Mouse (Mus musculus): ENCODE results near the gene Srpr. TPM values are rescaled to one million over a fixed set of nuclear protein-coding genes. Genes with fewer than 3 reads are reported as not detected.
A peak's percentile ranks its signal among the peaks of the same experiment; 100 is the strongest.

Srpr gene
- polyA plus RNA-seq, 1 experiment from 2014 or later: 100 TPM

- in situ Hi-C loops (cut with MboI; ENCODE audit: low pct_unique_long_range_greater_than_20kb): no loop called here
- no peak for ATAC-seq
- POLR2A ChIA-PET: no interaction called here
Measured at GRCm38 (mm10) chr9:35278451-35278850, 78.5 kb downstream of the Srpr start.

GRCm38 (mm10) chr9:35282006-35282850 is 82.3 kb downstream of the Srpr start:
- ChIA-PET CTCF (interaction anchor here (0.7 to 6.6 kb wide), 14 partner anchors 10 to 287 kb away, joined by 3 to 54 read pairs (median 5); partner anchors contain the start of genes Hyls1 and Pate2), POLR2A (interaction anchor here (0.6 kb wide), 2 partner anchors 27 to 134 kb away, joined by 3 to 4 read pairs; no protein-coding TSS in a partner anchor)
- peak; percentile 69 for TF ChIP-seq CTCF (IDR thresholded peaks at IDR 0.05)
- in situ Hi-C loops (cut with MboI; ENCODE audit: low pct_unique_long_range_greater_than_20kb): loop anchor here (5.0 kb wide), 2 partner anchors 145 to 250 kb away; no protein-coding TSS in a partner anchor
- ATAC-seq (peak; percentile 47), DNase-seq (ENCODE audit: low read depth, low spot score) (no peak)
- H3K27me3 ChIP-seq: no peaks in the 10 kb centered on the region

More at GRCm38 (mm10) chr9:35278451-35278850, 78.5 kb downstream of the Srpr start:
- CTCF ChIA-PET: interaction anchor here (1.0 to 2.7 kb wide), 5 partner anchors 245 to 262 kb away, joined by 3 to 8 read pairs (median 4); no protein-coding TSS in a partner anchor
- no peak for DNase-seq (ENCODE audit: low read depth, low spot score)
- TF ChIP-seq CTCF (IDR thresholded peaks at IDR 0.05): no peak
- H3K27me3 ChIP-seq: no peaks in the 10 kb centered on the region

GRCm38 (mm10) chr9:35282851-35283200 is 82.9 kb downstream of the Srpr start:
- ChIA-PET CTCF (interaction anchor here (0.9 to 6.6 kb wide), 12 partner anchors 10 to 287 kb away, joined by 3 to 54 read pairs (median 5); partner anchors contain the start of genes Hyls1 and Pate2), POLR2A (interaction anchor here (0.6 kb wide), 1 partner anchor 28 kb away, joined by 4 read pairs; no protein-coding TSS in a partner anchor)
- no peak for ATAC-seq
- TF ChIP-seq CTCF (IDR thresholded peaks at IDR 0.05): no peak
- in situ Hi-C loops (cut with MboI; ENCODE audit: low pct_unique_long_range_greater_than_20kb): loop anchor here (5.0 kb wide), 2 partner anchors 144 to 249 kb away; no protein-coding TSS in a partner anchor
- no peaks in the 10 kb centered on the region for H3K27me3 ChIP-seq
- DNase-seq (ENCODE audit: low read depth, low spot score): no peak

- in situ Hi-C loops (cut with MboI; ENCODE audit: low pct_unique_long_range_greater_than_20kb): loop anchor here (5.0 kb wide), 2 partner anchors 144 to 249 kb away; no protein-coding TSS in a partner anchor
- ATAC-seq: no peak
- no peak for TF ChIP-seq CTCF (IDR thresholded peaks at IDR 0.05)
- DNase-seq (ENCODE audit: low read depth, low spot score): no peak
- ChIA-PET POLR2A (no interaction called here), CTCF (interaction anchor here (1.2 to 6.6 kb wide), 8 partner anchors 9 to 258 kb away, joined by 3 to 54 read pairs (median 7); no protein-coding TSS in a partner anchor)
- no peaks in the 10 kb centered on the region for H3K27me3 ChIP-seq
Measured at GRCm38 (mm10) chr9:35283415-35284069, 83.6 kb downstream of the Srpr start.

DNA sequence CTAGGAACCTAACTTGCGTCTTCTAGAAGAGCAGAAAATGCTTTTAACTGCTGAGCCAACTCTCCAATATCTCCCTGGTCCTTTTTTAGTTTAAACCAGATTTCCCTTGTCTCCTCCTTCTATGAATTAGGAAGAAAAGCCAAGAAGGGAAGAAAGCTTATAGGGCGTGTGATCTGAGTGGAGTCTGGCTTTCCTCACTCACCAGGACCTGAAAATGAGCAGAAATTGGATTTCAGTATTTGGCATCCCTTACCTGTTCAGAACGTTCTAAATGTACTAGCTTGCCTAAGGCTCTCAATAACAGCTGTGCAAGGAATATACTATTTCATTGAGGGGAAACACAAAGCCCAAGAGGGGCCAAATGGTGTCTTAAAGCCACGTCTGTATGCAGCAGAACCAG is 84.4 kb downstream of the Srpr start:
- POLR2A ChIA-PET: no interaction called here
- in situ Hi-C loops (cut with MboI; ENCODE audit: low pct_unique_long_range_greater_than_20kb): loop anchor here (5.0 kb wide), 2 partner anchors 143 to 248 kb away; no protein-coding TSS in a partner anchor
- no peak for DNase-seq (ENCODE audit: low read depth, low spot score)
- H3K27me3 ChIP-seq: no peaks in the 10 kb centered on the region
- TF ChIP-seq CTCF (IDR thresholded peaks at IDR 0.05): no peak
- ATAC-seq: no peak
- CTCF ChIA-PET: interaction anchor here (1.0 to 6.6 kb wide), 7 partner anchors 23 to 257 kb away, joined by 3 to 54 read pairs (median 5); no protein-coding TSS in a partner anchor

- DNase-seq (ENCODE audit: low read depth, low spot score) (no peak), ATAC-seq (no peak)
- CTCF ChIA-PET: interaction anchor here (1.1 to 6.6 kb wide), 6 partner anchors 14 to 255 kb away, joined by 3 to 54 read pairs (median 4); no protein-coding TSS in a partner anchor
- no peaks in the 10 kb centered on the region for H3K27me3 ChIP-seq
- TF ChIP-seq CTCF (IDR thresholded peaks at IDR 0.05): no peak
- POLR2A ChIA-PET: interaction anchor here (0.6 to 1.0 kb wide), 2 partner anchors 21 to 239 kb away, joined by 3 to 4 read pairs; no protein-coding TSS in a partner anchor
- in situ Hi-C loops (cut with MboI; ENCODE audit: low pct_unique_long_range_greater_than_20kb): no loop called here
Measured at GRCm38 (mm10) chr9:35286351-35286750, 86.4 kb downstream of the Srpr start.

DNA sequence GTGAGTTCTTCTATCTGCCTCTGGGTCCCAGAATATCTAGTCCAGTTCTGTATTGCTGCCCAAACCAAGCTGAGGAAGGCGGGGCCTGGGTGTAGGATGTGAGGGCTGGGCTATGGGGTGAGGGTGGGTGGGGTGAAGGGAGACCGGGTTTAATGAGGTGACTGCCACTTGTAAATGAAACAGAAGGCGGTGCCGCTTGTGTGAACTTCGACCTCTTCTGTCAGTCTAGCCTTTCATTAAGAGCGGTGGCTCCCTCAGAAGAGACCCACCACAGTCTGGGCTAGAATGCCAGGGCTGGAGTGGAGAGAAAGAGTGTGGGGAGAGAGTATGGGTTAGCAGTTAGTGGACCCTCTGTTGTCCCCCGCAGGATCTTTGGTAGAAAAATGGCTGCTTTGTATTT is 90.0 kb downstream of the Srpr start:
- H3K27me3 ChIP-seq: no peaks in the 10 kb centered on the region
- ChIA-PET POLR2A (no interaction called here), CTCF (no interaction called here)
- no peak for DNase-seq (ENCODE audit: low read depth, low spot score)
- in situ Hi-C loops (cut with MboI; ENCODE audit: low pct_unique_long_range_greater_than_20kb): no loop called here
- no peak for TF ChIP-seq CTCF (IDR thresholded peaks at IDR 0.05)
- ATAC-seq: no peak

DNA sequence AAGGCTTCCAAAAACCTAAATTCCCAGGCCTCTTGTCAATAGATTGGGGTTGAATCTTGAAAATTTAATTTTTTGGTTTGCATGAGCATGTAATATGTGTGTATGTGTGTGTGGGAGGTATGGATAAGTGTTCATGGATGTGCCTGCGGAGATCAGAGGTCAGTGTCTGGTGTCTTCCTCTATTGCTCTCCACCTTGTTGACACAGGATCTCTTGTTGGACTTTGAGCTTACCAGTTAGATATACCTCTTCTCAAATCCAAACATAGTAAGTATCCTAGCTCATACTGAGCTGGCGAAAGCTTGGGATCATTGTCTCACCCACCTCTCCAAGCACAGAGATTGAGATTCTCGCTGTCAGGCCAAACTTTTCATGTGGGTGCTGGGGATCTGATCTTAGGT is 90.4 kb downstream of the Srpr start:
- DNase-seq (ENCODE audit: low read depth, low spot score): no peak
- POLR2A ChIA-PET: interaction anchor here (0.6 kb wide), 1 partner anchor 251 kb away, joined by 3 read pairs; no protein-coding TSS in a partner anchor
- in situ Hi-C loops (cut with MboI; ENCODE audit: low pct_unique_long_range_greater_than_20kb): no loop called here
- no peaks in the 10 kb centered on the region for H3K27me3 ChIP-seq
- CTCF ChIA-PET: no interaction called here
- no peak for ATAC-seq
- TF ChIP-seq CTCF (IDR thresholded peaks at IDR 0.05): no peak

- in situ Hi-C loops (cut with MboI; ENCODE audit: low pct_unique_long_range_greater_than_20kb): no loop called here
- POLR2A ChIA-PET: interaction anchor here (0.6 kb wide), 1 partner anchor 251 kb away, joined by 3 read pairs; no protein-coding TSS in a partner anchor
- CTCF ChIA-PET: no interaction called here
- DNase-seq (ENCODE audit: low read depth, low spot score) (no peak), ATAC-seq (no peak)
- H3K27me3 ChIP-seq: no peaks in the 10 kb centered on the region
- TF ChIP-seq CTCF (IDR thresholded peaks at IDR 0.05): no peak
Measured at GRCm38 (mm10) chr9:35290916-35291315, 90.9 kb downstream of the Srpr start.

- no peaks in the 10 kb centered on the region for H3K27me3 ChIP-seq
- ATAC-seq (no peak), DNase-seq (ENCODE audit: low read depth, low spot score) (no peak)
- in situ Hi-C loops (cut with MboI; ENCODE audit: low pct_unique_long_range_greater_than_20kb): no loop called here
- POLR2A ChIA-PET: interaction anchor here (0.6 kb wide), 1 partner anchor 133 kb away, joined by 3 read pairs; no protein-coding TSS in a partner anchor
- CTCF ChIA-PET: interaction anchor here (1.6 to 2.2 kb wide), 2 partner anchors 11 to 143 kb away, joined by 3 to 6 read pairs; no protein-coding TSS in a partner anchor
- no peak for TF ChIP-seq CTCF (IDR thresholded peaks at IDR 0.05)
Measured at GRCm38 (mm10) chr9:35293465-35293864, 93.5 kb downstream of the Srpr start.

Other genes with a start within 250 kb of the Srpr start
- 53.6 TPM for gene St3gal4, start 80.9 kb upstream of the Srpr start, polyA plus RNA-seq (2021)
- 58.1 TPM for gene Dcps, start 24.1 kb upstream of the Srpr start, polyA plus RNA-seq (2021)
- 11.0 TPM for gene Tirap, start 116 bp downstream of the Srpr start, polyA plus RNA-seq (2021)
- 38.8 TPM for gene Foxred1, start 10.9 kb downstream of the Srpr start, polyA plus RNA-seq (2021)
- gene Fam118b, start 67.6 kb downstream of the Srpr start, polyA plus RNA-seq (2021): 30.5 TPM
- 25.6 TPM for gene Rpusd4, start 67.7 kb downstream of the Srpr start, polyA plus RNA-seq (2021)
- 35.7 TPM for gene Cdon, start 221.0 kb downstream of the Srpr start, polyA plus RNA-seq (2021)